Mouse (Mus musculus): ENCODE data around the gene Lep. TPM values are rescaled to one million over a fixed set of nuclear protein-coding genes. Genes with fewer than 3 reads are reported as not detected.
A peak's percentile ranks its signal among the peaks of the same experiment; 100 is the strongest.

The Lep gene
- total RNA-seq, 4 experiments from 2014 or later: 0.61 to 22.4 (median 4.3) TPM

DNA sequence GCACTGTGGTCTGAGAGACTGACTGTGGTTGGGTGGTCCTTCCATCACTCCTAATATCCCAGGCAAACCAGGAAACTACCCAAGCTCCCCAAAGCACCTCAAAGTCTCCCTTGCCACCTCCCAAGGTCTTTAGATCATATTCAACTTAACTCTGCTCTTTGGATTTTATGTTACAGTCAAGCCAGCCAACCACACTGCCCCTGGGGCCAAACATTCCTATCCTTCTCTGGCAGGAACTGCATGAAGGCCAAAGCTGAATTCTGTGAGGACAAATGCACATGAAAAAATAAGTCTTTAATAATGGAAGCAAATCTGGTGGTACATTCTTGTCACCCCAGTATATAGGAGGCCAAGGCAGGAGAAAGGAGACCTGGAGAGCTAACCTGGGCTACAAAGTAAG lies 16.0 kb upstream of the Lep start:
- no peak for DNase-seq (ENCODE audit: low spot score in 2 of 2)

DNA sequence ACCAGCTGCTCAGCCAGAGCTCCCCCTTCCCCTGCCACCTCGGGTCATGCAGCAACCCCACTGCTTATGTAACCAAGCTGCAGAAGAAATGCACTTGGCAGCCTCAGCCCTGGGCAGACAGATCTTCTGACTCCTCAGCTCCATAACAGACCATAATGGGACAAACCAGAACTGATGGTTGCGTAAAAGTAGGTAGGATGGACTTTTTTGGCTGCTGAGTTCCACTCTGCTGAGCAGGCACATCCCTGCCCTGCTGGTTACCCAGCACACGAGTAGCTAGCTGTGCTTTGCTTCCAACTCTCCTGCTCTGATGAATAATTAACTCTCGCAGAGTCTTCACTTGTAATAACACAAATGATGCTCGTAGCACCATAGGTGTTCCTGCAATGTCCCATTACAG lies 10.1 kb upstream of the Lep start:
- DNase-seq (ENCODE audit: low spot score in 2 of 2): no peak

DNA sequence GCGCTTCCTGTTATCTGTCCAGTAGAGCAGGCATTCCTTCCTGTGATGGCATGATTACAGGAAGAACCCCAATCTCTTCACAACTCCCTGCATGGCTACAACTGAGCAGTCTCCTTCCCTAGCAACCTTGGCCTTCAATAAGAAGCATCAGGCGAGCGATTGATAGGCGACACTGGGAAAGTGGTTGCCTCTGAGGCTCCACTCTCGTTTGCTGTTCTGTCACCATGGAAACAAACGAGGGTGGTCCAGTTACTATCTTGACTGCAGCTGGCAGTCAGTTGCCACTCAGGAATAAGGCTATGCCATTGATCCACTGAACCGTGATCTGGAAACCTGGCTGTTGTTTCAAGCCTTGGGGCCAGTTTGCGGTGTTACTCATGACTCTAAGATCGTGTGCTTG lies 7.8 kb upstream of the Lep start:
- no peak for DNase-seq (ENCODE audit: low spot score in 2 of 2)

DNA sequence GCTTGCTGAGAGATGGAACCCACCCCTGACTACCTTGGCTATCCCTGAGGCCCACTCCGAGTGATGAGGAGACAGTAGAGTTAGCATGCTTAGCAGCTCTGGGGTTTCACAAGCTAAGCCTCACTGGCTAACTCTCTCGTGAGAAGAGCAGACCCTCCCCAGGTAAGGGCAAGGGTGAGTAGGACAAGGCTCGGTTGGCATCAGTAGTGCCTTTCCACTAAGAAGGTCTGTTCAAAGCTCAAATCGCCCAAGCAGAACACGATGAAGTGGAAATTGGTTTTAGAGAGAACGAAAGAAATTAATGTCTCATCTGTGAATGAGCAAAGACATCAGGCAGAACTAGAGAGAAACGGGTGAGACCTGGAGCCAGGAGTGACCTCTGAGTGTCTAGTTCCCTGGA lies 6.8 kb upstream of the Lep start:
- no peak for DNase-seq (ENCODE audit: low spot score in 2 of 2)

DNA sequence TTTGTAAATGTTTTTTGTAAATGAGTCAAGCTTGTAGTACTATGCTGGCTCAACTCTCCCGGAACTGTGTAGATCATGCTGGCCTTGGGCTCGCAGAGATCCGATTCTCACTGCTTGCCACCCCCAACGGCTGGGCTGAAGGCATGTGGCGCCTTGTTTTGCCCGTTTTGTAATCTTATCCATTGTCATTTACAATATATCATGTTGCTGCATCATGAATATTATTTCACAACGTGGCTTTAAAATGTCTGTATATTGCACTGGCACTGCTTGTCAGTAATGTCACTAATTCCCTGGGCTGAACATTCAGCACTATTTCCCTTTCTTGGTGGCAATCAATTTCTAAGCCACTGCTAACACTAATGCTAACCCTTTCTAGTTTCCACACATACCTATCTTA lies 3.6 kb upstream of the Lep start:
- no peak for DNase-seq (ENCODE audit: low spot score in 2 of 2)

DNA sequence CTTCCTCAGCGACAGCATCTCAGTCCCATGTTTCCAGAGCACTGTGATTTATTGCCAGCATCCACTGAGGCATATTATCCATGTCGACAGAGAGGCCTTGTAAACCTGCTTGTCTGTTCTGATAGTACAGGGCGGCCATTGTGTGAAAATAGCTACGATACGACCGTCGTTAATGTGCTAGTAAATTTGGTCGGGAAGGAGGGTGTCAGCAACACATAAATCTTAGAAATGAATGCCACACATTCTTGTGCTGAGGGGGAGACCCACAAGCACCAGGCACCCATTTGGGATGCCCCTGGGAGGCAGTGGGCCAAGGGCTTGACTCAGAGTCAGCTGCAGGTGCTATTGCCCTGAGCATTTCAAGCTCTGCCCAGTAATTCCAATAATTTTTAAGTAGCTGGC lies 6.4 kb downstream of the Lep start:
- DNase-seq (ENCODE audit: low spot score in 2 of 2): no peak

DNA sequence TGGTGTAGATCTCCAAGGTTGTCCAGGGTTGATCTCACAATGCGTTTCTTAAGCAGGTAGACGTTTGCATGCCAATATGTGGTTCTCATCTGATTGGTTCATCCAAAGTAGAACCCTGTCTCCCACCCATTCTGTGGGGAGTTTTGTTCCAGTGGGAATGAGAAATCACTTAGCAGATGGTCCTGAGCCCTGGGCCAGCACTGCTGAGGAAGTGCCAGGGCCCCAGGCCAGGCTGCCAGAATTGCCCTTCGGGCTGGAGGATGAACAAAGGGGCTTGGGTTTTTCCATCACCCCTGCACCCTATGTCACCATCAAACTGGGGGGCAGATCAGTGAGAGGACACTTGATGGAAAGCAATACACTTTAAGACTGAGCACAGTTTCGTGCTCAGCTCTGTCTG lies 12.2 kb downstream of the Lep start:
- no peak for DNase-seq (ENCODE audit: low spot score in 2 of 2)

DNA sequence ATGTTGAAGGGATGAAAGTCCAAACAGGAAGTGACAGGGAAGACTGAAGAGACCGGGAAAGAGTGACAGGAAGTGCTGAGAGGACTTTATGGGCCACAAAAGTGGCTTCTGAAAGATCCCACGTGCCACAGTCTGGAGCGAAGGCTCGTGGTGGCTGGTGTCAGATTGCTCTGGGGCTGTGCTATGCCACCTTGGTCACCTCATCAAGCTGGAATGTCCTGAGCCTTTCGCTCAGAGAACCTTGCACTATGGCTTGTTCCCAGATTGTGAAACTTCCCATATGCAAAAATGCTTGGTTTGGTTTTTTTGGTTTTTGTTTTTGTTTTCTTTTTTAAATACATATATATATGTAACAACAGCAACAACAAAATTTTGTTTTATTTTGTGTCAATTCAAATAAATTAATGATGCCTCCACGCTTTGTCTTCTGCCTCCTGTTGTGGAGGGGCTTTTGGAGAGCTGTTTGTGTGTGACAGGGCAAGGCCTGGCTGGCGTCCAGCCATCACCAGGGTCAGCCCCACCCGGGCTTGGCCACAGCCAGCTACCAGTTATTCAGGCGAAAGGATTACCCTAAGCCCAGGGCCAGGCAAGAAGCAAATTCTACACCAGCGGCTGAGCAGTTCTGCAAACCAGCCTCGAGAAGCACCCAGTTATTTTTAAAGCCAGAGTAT lies 13.6 kb downstream of the Lep start:
- DNase-seq (ENCODE audit: low spot score in 2 of 2): no peak

DNA sequence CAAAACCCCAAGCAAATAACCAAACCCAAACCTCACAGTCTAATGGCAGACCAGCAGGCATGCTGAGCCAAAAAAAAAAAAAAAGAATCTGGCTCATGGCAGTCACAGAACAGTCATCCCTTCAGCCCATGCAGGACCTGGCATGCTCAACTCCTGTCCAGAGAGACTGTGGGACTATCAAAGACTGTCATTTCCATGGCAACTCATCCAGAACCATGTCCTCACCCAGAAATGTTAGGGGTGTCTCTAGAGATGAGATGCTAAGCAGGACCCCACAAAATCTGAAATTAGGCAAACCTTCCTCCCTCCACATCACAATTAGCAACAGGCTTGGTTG lies 14.1 kb downstream of the Lep start:
- DNase-seq (ENCODE audit: low spot score in 2 of 2): no peak

DNA sequence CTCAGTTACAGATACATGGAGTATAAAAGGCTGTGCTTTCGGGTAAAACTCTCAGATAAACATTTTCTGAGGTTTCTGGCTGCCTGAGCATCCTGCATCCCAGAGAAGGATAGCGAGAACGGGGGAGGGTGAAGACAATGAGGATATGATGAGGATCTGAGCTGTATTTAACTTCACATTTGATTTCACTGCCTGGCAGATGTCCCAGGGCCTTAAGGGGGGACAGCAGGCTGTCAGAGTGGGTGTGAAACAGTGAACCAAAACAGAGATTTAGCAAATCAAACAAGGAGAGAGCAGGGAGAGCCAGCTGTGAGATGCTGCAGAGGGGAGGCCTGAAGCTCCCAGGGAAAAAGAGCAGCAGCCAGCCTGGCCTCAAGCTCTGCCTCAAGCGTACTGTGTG lies 19.3 kb downstream of the Lep start:
- DNase-seq (ENCODE audit: low spot score in 2 of 2): no peak

DNA sequence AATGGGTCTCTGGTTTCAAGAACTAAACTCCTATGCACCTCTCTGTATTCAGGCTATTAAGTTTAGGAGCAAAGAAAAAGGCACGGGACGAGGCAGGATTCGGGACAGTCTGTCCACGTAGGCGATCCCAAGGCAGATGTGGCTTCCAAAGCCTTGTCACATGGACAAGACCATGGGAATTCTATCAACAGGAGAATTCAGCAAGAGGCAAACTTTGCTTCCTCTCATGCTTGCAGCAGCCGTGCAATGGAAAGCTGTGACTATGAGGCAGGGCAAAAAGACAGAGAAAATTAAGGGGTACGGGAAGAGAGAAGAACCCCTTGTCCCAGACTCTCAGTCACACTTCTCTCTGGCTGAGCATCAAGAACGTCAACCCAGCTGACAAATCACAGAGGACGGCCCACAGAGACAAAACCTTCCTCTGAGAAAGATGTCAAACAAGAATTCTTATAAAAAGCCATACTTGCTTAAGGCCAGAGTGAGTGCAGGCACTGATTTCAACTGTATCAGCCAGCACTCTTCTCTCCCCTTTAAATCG lies 21.9 kb downstream of the Lep start:
- DNase-seq (ENCODE audit: low spot score in 2 of 2): no peak

DNA sequence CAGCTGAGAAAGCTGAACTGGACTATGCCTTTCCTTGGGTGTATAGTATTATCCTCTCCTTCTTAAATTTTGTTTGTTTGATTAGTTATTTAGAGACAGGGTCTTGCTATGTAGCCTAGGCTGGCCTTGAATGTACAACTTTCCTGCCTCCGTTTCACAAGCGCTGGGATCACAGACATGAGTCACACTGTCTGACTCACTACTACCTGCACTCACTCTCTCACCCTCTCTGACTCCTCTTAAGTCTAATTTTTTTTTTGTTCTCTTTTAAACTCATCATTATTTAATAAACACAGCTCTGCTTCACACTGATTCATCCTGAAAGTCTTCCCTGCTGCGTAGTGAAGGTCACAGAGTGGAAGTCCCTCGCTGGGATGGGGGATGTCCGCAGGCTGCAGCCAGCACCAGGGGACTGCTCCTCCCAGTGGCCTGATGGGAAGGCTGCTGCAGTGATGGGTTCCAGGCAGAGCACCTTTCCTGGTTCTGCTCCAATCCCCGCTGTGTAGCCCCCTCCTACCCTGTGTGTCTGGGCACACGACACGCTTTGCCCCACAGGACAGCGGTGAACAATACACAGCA lies 22.8 kb downstream of the Lep start:
- no peak for DNase-seq (ENCODE audit: low spot score in 2 of 2)

DNA sequence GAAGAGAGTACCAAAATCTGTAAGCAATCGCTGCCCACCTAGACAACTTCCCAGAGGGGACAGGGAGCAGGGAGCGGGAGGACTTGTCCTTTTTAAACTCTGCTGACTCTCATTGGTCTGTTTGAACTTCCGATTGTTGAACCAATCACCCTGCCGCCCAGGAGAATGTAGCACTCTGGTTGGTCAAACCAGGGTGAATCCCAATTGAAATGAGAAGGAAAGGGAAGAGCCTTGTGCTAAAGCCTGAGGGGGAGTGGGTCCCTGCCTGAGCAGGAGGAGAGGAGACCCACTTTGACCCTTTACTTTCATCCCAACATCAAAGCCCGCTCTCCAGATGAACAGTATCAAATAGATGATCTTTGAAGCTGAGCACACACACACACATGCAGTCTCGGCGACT lies 24.4 kb downstream of the Lep start:
- DNase-seq (ENCODE audit: low spot score in 2 of 2): no peak

DNA sequence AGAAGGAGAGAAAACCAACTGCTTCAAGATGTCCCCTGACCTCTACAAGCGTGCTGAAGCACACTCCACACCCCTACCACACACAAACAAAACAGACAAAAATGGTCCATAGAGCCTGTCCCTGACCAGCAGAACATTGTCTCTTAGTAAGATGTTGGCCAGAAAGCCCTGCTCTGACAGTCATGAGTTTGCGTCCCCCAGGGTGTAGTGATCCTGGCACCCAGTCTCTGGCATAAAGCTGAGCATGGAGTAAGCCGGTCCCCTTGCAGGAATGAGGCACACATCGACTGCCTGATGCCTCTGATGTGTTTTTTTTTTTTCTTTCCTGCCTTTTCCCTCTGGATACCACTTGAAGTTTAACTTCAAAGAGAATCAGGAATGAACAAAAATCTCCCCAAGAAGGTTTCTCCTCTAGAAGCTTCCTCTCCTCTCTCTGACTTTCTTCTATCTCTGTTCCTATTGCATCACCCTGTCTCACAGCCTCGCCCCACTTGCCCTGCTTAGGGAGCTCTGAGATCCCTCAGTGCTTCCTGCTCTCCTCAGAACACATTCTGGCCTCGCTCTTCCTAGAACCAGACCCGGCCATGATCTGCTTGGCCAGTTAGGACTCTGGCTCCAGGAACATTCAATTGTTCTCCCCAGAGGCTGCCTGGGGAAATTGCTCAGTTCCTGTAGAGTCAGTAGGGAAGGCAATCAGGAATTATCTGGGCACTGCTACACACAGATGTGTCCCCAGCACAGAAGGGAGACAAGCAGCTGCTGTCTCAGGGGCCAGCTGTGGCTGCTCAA lies 28.1 kb downstream of the Lep start:
- DNase-seq (ENCODE audit: low spot score in 2 of 2): peak; percentile 51 to 59

DNA sequence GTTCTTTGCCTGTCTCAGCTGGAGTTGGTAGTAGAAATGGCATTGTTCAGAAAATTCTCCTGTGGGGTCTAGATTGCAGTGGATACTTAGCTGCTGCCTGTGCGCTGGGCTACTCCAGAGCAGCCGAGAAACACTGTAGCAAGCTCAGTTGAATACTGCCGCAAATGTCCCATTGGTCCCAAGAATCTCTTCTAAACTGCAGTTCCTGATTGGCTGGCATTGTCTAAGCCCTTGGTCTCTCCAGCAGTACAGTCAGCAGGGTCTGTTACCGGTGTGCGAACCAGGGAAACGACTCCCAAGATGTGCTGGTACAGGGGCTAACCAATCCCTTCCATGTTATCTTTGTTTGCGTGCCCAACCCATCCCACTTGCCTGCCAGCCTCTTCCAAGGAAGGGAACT lies 32.2 kb downstream of the Lep start:
- no peak for DNase-seq (ENCODE audit: low spot score in 2 of 2)

DNA sequence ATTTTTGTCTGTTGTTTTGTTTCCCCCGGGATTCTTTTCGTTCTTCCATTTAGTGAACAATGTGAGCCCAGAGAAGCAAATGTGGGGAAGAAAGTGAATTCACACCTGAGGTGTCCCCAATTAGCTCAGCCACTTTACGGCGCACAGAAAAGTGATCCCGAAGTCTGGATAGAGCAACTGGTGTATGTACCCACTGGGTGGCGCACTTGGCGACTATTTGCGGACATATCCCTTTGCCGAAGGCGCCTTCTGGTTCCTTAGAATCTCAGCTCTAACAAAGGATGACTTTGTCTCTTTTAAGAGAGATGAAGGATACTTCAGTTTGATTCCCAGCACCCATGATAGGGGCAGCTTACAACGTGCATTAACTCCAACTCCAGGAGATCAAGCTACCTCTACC lies 32.9 kb downstream of the Lep start:
- DNase-seq (ENCODE audit: low spot score in 2 of 2): no peak

DNA sequence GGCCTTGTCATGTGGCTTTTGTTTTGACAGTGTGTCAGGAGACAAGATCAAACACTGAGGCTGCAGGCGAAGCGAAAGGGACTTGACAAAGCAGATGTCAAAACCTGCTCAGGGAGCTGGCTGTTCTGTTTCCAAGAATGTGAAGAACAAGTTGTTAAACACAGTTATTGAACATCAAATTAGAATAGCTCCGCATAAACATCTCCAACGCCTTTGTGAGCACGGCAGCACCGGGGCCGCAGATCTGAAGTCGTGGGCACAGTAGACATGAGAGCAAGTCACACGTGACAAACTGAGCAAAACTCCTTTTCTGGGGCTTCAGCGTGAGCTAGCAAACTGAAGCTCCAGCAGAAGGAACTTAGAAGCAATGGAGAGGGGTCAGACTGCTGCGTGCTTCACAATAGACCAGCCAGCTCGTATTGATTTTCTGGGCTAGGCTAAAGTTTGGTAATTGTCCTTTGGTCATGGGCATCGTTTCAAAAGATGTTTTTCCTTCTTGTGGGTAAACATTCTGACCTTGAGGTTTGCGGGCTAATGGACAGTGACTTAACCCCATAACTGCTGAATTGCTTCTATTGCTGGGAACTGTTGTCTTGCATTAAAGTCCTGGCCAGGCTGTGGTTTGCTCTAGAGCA lies 39.6 kb downstream of the Lep start:
- DNase-seq (ENCODE audit: low spot score in 2 of 2): no peak

DNA sequence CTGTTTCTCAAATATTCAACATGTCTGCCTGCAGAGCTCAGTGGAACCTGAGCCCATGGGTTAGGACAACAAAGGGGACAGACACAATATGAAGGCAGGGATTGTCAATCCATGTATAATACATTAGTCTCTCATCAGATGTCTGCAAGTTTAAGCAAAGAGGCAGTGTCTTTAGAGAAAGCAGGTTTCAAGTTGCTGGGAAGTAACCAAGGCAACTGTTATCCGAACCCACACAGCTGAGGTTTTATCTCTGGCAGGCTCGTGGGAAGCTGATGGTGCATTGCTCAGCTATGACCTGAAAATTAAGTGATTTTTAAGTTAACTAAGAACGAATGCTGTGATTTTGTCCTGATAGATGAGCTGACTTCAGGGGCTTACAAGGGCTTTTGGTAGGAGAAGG lies 40.4 kb downstream of the Lep start:
- no peak for DNase-seq (ENCODE audit: low spot score in 2 of 2)

DNA sequence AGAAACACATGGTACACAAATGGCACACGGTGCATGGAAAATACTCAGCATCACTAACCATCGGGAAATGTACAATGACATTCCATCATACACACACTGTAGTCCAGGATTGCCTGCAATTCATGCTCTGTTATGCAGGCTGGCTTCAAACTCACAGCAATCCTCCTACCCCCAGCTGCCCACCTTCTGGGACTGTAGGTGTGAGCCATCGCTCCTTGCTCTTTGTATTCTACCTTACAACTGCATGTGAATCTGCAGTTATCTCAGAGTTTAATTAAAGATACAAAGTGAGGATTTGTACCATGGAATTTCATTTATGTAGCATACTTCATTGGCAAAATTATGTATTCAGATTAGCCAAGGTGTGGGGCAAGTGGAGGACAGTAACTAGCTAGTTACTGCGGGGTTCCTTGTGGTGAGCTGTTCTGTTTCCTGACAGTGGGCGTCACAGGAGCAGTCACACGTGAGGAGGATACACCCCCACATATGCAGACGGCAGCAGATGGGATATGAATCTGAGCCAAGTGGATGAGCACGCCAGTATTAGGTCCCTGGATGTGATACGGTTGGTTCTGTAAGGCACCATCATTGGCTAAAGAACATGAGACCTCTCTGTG lies 41.3 kb downstream of the Lep start:
- DNase-seq (ENCODE audit: low spot score in 2 of 2): no peak

DNA sequence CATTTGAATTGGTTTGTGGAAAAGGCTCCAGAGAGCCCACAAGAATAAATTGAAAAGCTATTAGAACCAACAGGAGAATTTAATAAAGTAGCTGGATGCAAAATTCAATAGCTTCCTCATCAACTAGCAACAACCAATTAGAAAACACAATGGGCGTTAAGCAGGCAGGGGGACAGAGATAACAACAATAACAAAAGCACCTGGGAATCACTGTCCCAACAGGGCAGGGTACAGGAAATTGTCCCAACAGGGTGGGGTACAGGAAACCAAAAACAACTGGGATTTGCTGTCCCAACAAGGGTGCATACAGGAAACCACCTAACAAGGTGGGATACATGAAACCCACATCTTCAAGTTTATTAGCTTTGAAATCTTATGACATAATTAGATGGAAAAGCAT lies 48.4 kb downstream of the Lep start:
- no peak for DNase-seq (ENCODE audit: low spot score in 2 of 2)

DNA sequence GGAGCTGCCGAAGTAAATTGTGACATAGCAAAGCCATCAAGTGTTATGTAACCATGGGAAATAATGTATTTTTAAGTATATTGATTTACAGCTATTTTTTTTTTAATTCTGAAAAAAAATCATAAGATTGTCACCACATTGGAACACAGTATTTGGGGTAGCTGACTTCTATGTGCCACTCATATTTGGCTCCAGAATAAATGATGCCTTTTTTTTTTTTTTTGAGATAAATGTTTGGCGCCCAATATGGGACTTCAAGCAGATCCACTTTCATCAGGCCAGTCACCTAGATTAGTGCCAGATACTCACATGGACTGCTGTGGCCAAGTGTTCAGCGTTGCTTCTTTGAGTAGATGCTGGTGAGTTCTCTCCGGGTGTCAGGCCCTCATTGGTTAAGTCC lies 51.5 kb downstream of the Lep start:
- no peak for DNase-seq (ENCODE audit: low spot score in 2 of 2)

DNA sequence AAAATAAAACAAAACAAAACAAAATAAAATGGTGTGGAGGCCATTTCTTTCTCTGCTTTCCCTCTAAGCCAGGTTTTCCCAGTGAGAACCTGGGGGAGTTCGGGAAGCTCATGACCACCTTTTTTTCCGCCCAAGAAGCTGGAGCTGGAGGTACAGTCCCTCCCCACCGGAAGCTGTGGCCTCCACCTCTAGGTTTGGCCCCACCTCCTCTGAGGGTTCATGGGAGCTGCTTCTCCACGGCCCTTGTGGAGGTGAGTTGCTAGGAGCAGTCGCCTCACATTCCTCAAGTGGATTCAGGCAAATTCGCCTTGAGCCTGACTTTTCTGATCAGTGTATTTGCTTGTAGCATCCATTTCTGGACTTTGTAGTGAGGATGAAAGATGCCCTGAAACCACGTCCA lies 55.7 kb downstream of the Lep start:
- DNase-seq (ENCODE audit: low spot score in 2 of 2): no peak
